Mouse (Mus musculus) hindlimb bud, embryonic 11.5 days (tissue): ENCODE measurements around the gene Slc35c1.

Source experiments
- DNase-seq: peaks from one replicate; pipeline ENCODE4 v3.0.0-alpha.2; 2012; ENCODE audit warnings: low read depth, low spot score; ENCODE audit errors: extremely low spot score

Slc35c1 gene

DNA sequence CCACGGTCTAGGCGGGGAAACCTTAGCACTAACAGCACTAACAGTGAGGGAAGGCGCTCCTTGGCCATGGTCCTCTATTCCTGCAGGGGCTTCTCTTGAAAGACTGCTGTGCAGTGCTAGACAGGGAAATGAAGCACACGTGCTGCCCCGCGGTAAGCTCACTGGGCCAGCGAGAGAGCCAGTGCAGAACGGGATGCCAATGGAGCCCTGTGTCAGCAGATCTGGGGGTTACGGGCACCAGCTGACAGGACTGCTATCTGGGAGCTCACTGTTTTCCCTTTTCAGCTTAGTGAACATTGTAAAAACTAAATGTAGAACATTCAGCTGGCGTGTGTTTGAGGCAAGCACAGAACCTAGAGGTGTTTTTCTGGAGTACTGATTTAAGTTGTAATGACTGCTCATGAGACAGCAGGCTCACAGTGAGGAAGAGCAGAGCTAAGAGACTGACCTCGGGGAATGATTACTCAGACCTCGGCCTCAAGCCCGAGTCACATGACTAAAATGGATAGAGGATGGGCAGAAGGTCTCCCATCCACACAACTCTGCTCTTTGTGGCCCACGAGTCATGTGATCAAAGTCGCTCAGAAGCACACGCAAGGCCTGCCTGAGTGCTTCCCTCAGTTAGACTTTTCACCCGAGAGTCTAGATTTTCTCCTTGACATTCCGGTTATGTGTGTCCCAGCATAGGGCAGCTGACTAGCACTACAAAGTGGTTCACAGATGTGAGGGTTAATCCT lies 51.9 kb downstream of the Slc35c1 start:
- DNase-seq, result no peak

DNA sequence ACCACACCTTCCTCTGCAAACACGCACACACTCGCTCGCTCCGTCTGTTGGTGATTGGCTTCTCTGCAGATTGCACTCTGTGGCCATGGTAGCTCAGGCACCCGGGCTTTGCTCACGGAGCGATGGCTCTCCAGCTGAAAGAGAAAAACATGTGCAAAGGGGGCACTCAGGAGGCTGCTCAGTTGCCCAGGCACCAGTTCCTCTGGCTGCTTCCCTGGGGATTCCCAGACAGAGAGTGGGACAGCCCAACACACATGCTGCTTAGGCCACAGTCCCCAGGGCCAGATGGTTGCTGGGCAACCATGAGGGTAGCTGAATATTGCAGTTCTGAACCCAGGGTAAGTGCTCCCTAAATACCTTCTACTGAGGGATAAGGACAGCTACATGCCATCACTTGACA lies 54.7 kb downstream of the Slc35c1 start:
- no peak for DNase-seq

DNA sequence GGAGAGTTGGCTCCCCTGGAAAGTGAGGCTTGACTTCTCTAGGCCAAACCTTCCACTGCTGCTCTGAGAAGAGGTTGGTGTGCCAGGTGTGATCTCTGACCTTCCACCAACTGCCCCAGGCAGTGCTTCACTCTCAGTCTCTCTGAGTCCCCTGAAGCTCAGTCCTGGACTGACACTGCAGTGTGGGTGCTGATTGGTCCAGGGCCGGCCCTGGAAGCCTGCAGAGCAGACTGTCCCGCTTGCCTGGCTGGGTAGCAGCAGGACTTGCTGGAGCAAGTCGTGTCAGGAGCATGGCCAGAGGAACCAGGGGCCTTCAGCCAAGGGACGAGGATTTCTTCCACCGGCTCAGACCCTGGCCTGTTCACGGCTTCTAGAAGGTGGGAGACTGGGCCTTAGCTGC lies 55.6 kb downstream of the Slc35c1 start:
- DNase-seq, result no peak

DNA sequence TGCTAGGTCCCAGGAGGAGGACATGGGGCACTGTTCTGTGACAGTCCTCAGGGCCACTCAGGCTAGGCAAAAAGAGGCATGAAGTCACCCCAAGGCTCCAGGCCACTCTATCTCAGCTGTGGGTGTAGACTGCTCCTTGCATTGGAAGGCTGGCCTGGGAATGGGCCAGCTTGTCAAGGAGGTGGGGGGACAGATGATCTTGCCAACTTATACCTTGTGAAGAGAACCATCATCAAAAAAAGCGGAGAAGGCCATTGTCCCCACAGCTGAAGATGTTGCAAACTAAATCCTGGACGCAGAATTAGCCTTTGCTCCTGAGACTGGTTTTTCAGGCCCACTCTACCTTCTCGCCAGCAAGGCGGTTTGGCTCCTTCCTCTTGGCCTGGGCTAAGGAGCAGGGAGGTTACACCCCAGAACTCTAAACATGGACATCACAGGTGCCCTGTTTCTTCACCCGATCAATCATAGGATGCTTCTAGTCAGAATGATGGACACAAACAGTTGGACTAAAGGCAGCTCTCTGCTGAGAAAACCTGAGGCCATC lies 56.5 kb downstream of the Slc35c1 start:
- no peak for DNase-seq
